Mouse (Mus musculus): Measurements from ENCODE around the gene Hspa1a. TPM values are rescaled to one million over a fixed set of nuclear protein-coding genes. Genes with fewer than 3 reads are reported as not detected.
"Not testable (repeated sequence)": the region's sequence is repeated elsewhere in the genome, so short reads cannot be mapped to it uniquely, and the experiment has no call there.

Gene Hspa1a
- polyA plus RNA-seq, 1 experiment from 2014 or later: 8.4 TPM

GRCm38 (mm10) chr17:34951636-34952377, 20.1 kb downstream of the Hspa1a start:
- Histone ChIP-seq H3K27me3 (peaks cover 8% of the 10 kb centered on the region; the same call in 1 of the 2 replicates), H3K9ac (peak overlapping the region; percentile 91), H3K4me1 (peaks cover 18% of the 10 kb centered on the region), H3K4me2 (peak overlapping the region; percentile 82), H3K9me3 (replicated peaks) (no peaks in the 10 kb centered on the region), H3K27ac (peak overlapping the region; percentile 93), H3K36me3 (peaks cover 22% of the 10 kb centered on the region), H3K4me3 (replicated peaks) (peak overlapping the region; percentile 98)
- no peak; the same call in 1 of the 2 replicates for ATAC-seq (replicated peaks; ENCODE audit: low FRiP score)
- 1% methylated on average over 29 of the region's 29 CpGs for WGBS

GRCm38 (mm10) chr17:34950514-34951455, 21.2 kb downstream of the Hspa1a start:
- no peak for ATAC-seq (replicated peaks; ENCODE audit: low FRiP score)
- H3K27ac ChIP-seq: peak overlapping the region; percentile 93
- H3K27me3 ChIP-seq: peaks cover 8% of the 10 kb centered on the region; the same call in 1 of the 2 replicates
- H3K9ac ChIP-seq: peak overlapping the region; percentile 91
- H3K4me1 ChIP-seq: peaks cover 18% of the 10 kb centered on the region
- no peaks in the 10 kb centered on the region for H3K9me3 ChIP-seq (replicated peaks)
- peak overlapping the region; percentile 98 for H3K4me3 ChIP-seq (replicated peaks)
- 17% methylated on average over 10 of the region's 10 CpGs for WGBS
- H3K4me2 ChIP-seq: peak overlapping the region; percentile 82
- H3K36me3 ChIP-seq: peaks cover 22% of the 10 kb centered on the region

GRCm38 (mm10) chr17:34949553-34949969, 22.4 kb downstream of the Hspa1a start:
- H3K4me2 ChIP-seq: no peak overlapping the region
- WGBS: 48% methylated on average over 4 of the region's 4 CpGs
- ATAC-seq (replicated peaks; ENCODE audit: low FRiP score): no peak
- peak overlapping the region; percentile 93 for H3K27ac ChIP-seq
- H3K36me3 ChIP-seq: peaks cover 22% of the 10 kb centered on the region
- H3K9me3 ChIP-seq (replicated peaks): no peaks in the 10 kb centered on the region
- peaks cover 20% of the 10 kb centered on the region for H3K4me1 ChIP-seq
- H3K9ac ChIP-seq: no peak overlapping the region
- no peak overlapping the region for H3K4me3 ChIP-seq (replicated peaks)
- H3K27me3 ChIP-seq: no peaks in the 10 kb centered on the region

- peaks cover 22% of the 10 kb centered on the region for H3K36me3 ChIP-seq
- H3K27ac ChIP-seq: peak overlapping the region; percentile 93
- ATAC-seq (replicated peaks; ENCODE audit: low FRiP score); H3K27me3 ChIP-seq; H3K4me2 ChIP-seq; H3K9me3 ChIP-seq (replicated peaks); H3K9ac ChIP-seq; H3K4me3 ChIP-seq (replicated peaks): not testable (repeated sequence)
- peaks cover 25% of the 10 kb centered on the region for H3K4me1 ChIP-seq
- WGBS: 61% methylated on average over 9 of the region's 9 CpGs
Observed at GRCm38 (mm10) chr17:34948721-34949552, 23.0 kb downstream of the Hspa1a start.

- H3K27ac ChIP-seq: 0 out of 2 replicates have a peak overlapping the region, but pooled peaks have one; percentile 69
- WGBS: 30% methylated on average over 8 of the region's 8 CpGs
- H3K27me3 ChIP-seq: no peaks in the 10 kb centered on the region
- H3K9me3 ChIP-seq (replicated peaks): no peaks in the 10 kb centered on the region
- no peak overlapping the region for H3K9ac ChIP-seq
- no peak for ATAC-seq (replicated peaks; ENCODE audit: low FRiP score)
- no peak overlapping the region for H3K4me2 ChIP-seq
- no peak overlapping the region for H3K4me3 ChIP-seq (replicated peaks)
- H3K4me1 ChIP-seq: peaks cover 21% of the 10 kb centered on the region
- H3K36me3 ChIP-seq: peaks cover 22% of the 10 kb centered on the region
Observed at GRCm38 (mm10) chr17:34947606-34948005, 24.4 kb downstream of the Hspa1a start.

GRCm38 (mm10) chr17:34946486-34947140, 25.3 kb downstream of the Hspa1a start:
- H3K4me2 ChIP-seq: no peak overlapping the region
- H3K27ac ChIP-seq: peak overlapping the region; percentile 14; the same call in 1 of the 2 replicates
- WGBS: 86% methylated on average over 5 of the region's 5 CpGs
- H3K4me1 ChIP-seq: peaks cover 26% of the 10 kb centered on the region
- no peak overlapping the region for H3K4me3 ChIP-seq (replicated peaks)
- ATAC-seq (replicated peaks; ENCODE audit: low FRiP score): no peak
- H3K36me3 ChIP-seq: peaks cover 22% of the 10 kb centered on the region
- H3K27me3 ChIP-seq: no peaks in the 10 kb centered on the region
- H3K9me3 ChIP-seq (replicated peaks): no peaks in the 10 kb centered on the region
- no peak overlapping the region for H3K9ac ChIP-seq

GRCm38 (mm10) chr17:34944362-34944761, 27.6 kb downstream of the Hspa1a start:
- no peaks in the 10 kb centered on the region for H3K27me3 ChIP-seq
- ATAC-seq (replicated peaks; ENCODE audit: low FRiP score): no peak
- H3K9ac ChIP-seq: no peak overlapping the region
- H3K4me1 ChIP-seq: peaks cover 16% of the 10 kb centered on the region
- H3K36me3 ChIP-seq: peaks cover 1% of the 10 kb centered on the region
- H3K4me2 ChIP-seq: no peak overlapping the region
- H3K27ac ChIP-seq: 0 out of 2 replicates have a peak overlapping the region, but pooled peaks have one; percentile 29
- H3K4me3 ChIP-seq (replicated peaks): no peak overlapping the region
- no peaks in the 10 kb centered on the region for H3K9me3 ChIP-seq (replicated peaks)

- Histone ChIP-seq H3K36me3 (no peaks in the 10 kb centered on the region), H3K4me3 (replicated peaks) (no peak overlapping the region), H3K4me2 (no peak overlapping the region), H3K27me3 (no peaks in the 10 kb centered on the region), H3K4me1 (peaks cover 16% of the 10 kb centered on the region), H3K9ac (no peak overlapping the region), H3K27ac (no peak overlapping the region), H3K9me3 (replicated peaks) (no peaks in the 10 kb centered on the region)
- ATAC-seq (replicated peaks; ENCODE audit: low FRiP score): no peak
- 83% methylated on average over 4 of the region's 4 CpGs for WGBS
Observed at GRCm38 (mm10) chr17:34943128-34943815, 28.7 kb downstream of the Hspa1a start.

- peak; percentile 68 for ATAC-seq (replicated peaks; ENCODE audit: low FRiP score)
- H3K27me3 ChIP-seq: no peaks in the 10 kb centered on the region
- H3K9ac ChIP-seq: peak overlapping the region; percentile 19
- 0 out of 2 replicates have a peak, but pooled peaks cover 2% of the 10 kb centered on the region for H3K36me3 ChIP-seq
- no peaks in the 10 kb centered on the region for H3K9me3 ChIP-seq (replicated peaks)
- peaks cover 16% of the 10 kb centered on the region for H3K4me1 ChIP-seq
- peak overlapping the region; percentile 84 for H3K27ac ChIP-seq
- H3K4me2 ChIP-seq: peak overlapping the region; percentile 61
- WGBS: 4% methylated on average over 15 of the region's 15 CpGs
- H3K4me3 ChIP-seq (replicated peaks): peak overlapping the region; percentile 38
Observed at GRCm38 (mm10) chr17:34941344-34942041, 30.5 kb downstream of the Hspa1a start.

- H3K9me3 ChIP-seq (replicated peaks): no peaks in the 10 kb centered on the region
- H3K4me3 ChIP-seq (replicated peaks): no peak overlapping the region
- H3K27ac ChIP-seq: no peak overlapping the region
- no peak for ATAC-seq (replicated peaks; ENCODE audit: low FRiP score)
- WGBS: 77% methylated on average over 6 of the region's 6 CpGs
- H3K4me1 ChIP-seq: peaks cover 23% of the 10 kb centered on the region
- H3K9ac ChIP-seq: no peak overlapping the region
- no peaks in the 10 kb centered on the region for H3K27me3 ChIP-seq
- H3K4me2 ChIP-seq: no peak overlapping the region
- peaks cover 16% of the 10 kb centered on the region for H3K36me3 ChIP-seq
Observed at GRCm38 (mm10) chr17:34937960-34938505, 33.9 kb downstream of the Hspa1a start.
